ENCODE assay signal across 18 mouse cellular contexts in genomic region chr8:127059826-127060225, GRCm38 (mm10).
"Had no signal": no experiment of that assay in that cellular context is flagged by ENCODE, and none has a peak within 500 bp of the region (broad histone marks: within the 10 kb centered on the region; RNA-seq: fewer than 3 reads in every experiment).

No protein-coding gene starts in this region.

- H3K27ac ChIP-seq: lung, embryonic 15.5 days; midbrain, embryonic 10.5 days; midbrain, embryonic 12.5 days; neural tube, embryonic 13.5 days; neural tube, embryonic 15.5 days had no signal

- H3K4me2 ChIP-seq: lung, embryonic 15.5 days; midbrain, embryonic 12.5 days; neural tube, embryonic 13.5 days; neural tube, embryonic 15.5 days had no signal

- H3K9ac ChIP-seq: lung, embryonic 15.5 days; midbrain, embryonic 12.5 days; neural tube, embryonic 13.5 days; neural tube, embryonic 15.5 days had no signal

- DNase-seq: lung, adult 18-20 months; lung, postnatal 10 days; lung, postnatal 4 days; midbrain, embryonic 14.5 days; right cerebral cortex, adult 18-20 months; right cerebral cortex, postnatal 25 days; right cerebral cortex, postnatal 4 days; spleen, adult 18-20 months; thymus, adult 18-20 months; thymus, postnatal 14 days; thymus, postnatal 36 days had no signal

- H3K4me3 ChIP-seq: lung, embryonic 15.5 days; midbrain, embryonic 10.5 days; midbrain, embryonic 12.5 days; myocyte; neural tube, embryonic 13.5 days; neural tube, embryonic 15.5 days had no signal

- H3K36me3 ChIP-seq: lung, embryonic 15.5 days; midbrain, embryonic 10.5 days; midbrain, embryonic 12.5 days; neural tube, embryonic 13.5 days; neural tube, embryonic 15.5 days had no signal

- ATAC-seq: midbrain, embryonic 16.5 days had no signal

- H3K27me3 ChIP-seq: lung, embryonic 15.5 days; midbrain, embryonic 12.5 days; neural tube, embryonic 13.5 days; neural tube, embryonic 15.5 days had no signal

- H3K9me3 ChIP-seq: lung, embryonic 15.5 days; midbrain, embryonic 10.5 days; midbrain, embryonic 12.5 days; neural tube, embryonic 13.5 days; neural tube, embryonic 15.5 days had no signal
